In the genomic region with DNA sequence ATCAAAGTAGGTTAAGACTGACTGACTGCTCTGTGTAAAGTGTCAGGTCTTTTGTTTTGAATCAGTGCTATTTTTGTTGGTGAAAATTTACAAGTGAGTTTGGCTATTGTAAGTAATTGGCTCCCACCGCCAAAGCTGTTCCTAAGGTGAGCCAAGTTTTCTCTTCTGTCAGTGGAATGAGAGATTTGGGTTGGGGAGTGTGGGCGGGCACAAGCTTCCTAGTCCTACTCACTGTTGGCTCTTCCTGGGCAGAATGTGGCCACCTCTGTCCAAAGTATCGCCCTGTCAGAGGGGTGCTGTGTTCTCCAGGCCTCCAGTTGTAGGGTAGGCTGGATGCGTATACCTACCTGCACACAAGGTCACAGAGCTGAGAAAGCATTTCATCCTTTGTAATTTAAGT, we compare ENCODE assay signal across 12 mouse cellular contexts.
"Had no signal": no experiment of that assay in that cellular context is flagged by ENCODE, and none has a peak within 500 bp of the region (broad histone marks: within the 10 kb centered on the region; RNA-seq: fewer than 3 reads in every experiment).

No protein-coding gene starts in this region.

- ATAC-seq: midbrain, embryonic 13.5 days had no signal

- H3K9ac ChIP-seq: kidney, embryonic 15.5 days; limb, embryonic 13.5 days; liver, embryonic 14.5 days; midbrain, embryonic 13.5 days; stomach, embryonic 15.5 days had no signal

- H3K9me3 ChIP-seq: kidney, embryonic 15.5 days; limb, embryonic 13.5 days; midbrain, embryonic 13.5 days; stomach, embryonic 15.5 days had no signal

- H3K36me3 ChIP-seq: midbrain, embryonic 13.5 days had no signal

- H3K4me2 ChIP-seq: kidney, embryonic 15.5 days; limb, embryonic 13.5 days; midbrain, embryonic 13.5 days; stomach, embryonic 15.5 days had no signal

- H3K4me3 ChIP-seq: kidney, embryonic 15.5 days; limb, embryonic 13.5 days; midbrain, embryonic 13.5 days; stomach, embryonic 15.5 days had no signal

- DNase-seq: kidney, postnatal 14 days; layer of hippocampus, adult 9-11 months; lung, adult 18-20 months; lung, postnatal 14 days; right cerebral cortex, postnatal 14 days; thymus, adult 2 months; thymus, postnatal 25 days had no signal

- H3K27me3 ChIP-seq: kidney, embryonic 15.5 days; limb, embryonic 13.5 days; midbrain, embryonic 13.5 days; stomach, embryonic 15.5 days had no signal

- H3K27ac ChIP-seq: kidney, embryonic 15.5 days; limb, embryonic 13.5 days; liver, embryonic 14.5 days; midbrain, embryonic 13.5 days; stomach, embryonic 15.5 days had no signal
